Mouse (Mus musculus) C2C12 (cell line): Measurements from ENCODE around the gene Klhdc10. TPM values are rescaled to one million over a fixed set of nuclear protein-coding genes. Genes with fewer than 3 reads are reported as not detected.

ENCODE experiments used
- H3K27me3 ChIP-seq: one replicate; pipeline ENCODE4 v1.6.1; 2011; ENCODE audit not compliant: control insufficient read depth, insufficient read depth, insufficient read length
- H3K36me3 ChIP-seq: one replicate; pipeline ENCODE4 v1.6.1; 2011; ENCODE audit not compliant: control insufficient read depth, insufficient read depth
- H3K4me3 ChIP-seq: one replicate; pipeline ENCODE4 v1.5.1; 2011; ENCODE audit warnings: mild to moderate bottlenecking, control low read depth; ENCODE audit not compliant: poor library complexity, insufficient read depth, severe bottlenecking
- H3K79me2 ChIP-seq: one replicate; pipeline ENCODE4 v1.6.1; 2011; ENCODE audit not compliant: control insufficient read depth, insufficient read depth
- H3K79me3 ChIP-seq: one replicate; pipeline ENCODE4 v1.6.1; 2011; ENCODE audit warnings: low read depth, control low read depth
- H3ac ChIP-seq: one replicate; pipeline ENCODE3; 2011; ENCODE audit warnings: low read depth; ENCODE audit not compliant: control insufficient read depth, insufficient read length
- CEBPB ChIP-seq: IDR thresholded peaks from one replicate; pipeline ENCODE4 v1.6.1; 2011; ENCODE audit warnings: low read depth, mild to moderate bottlenecking, control low read depth, moderate library complexity
- CTCF ChIP-seq: IDR thresholded peaks from one replicate; pipeline ENCODE4 v1.5.1; 2011; ENCODE audit not compliant: control insufficient read depth, insufficient read depth, insufficient read length
- FOSL1 ChIP-seq: IDR thresholded peaks from one replicate; pipeline ENCODE4 v1.8.0; 2011; ENCODE audit warnings: mild to moderate bottlenecking, low read length; ENCODE audit not compliant: poor library complexity, insufficient read depth, severe bottlenecking
- MAX ChIP-seq: IDR thresholded peaks from one replicate; pipeline ENCODE4 v1.6.1; 2011; ENCODE audit warnings: mild to moderate bottlenecking, control low read depth
- MYOD1 ChIP-seq: IDR thresholded peaks from one replicate; pipeline ENCODE4 v1.6.1; 2011; ENCODE audit warnings: low read depth; ENCODE audit not compliant: control insufficient read depth, insufficient read length
- MYOG ChIP-seq: IDR thresholded peaks from one replicate; pipeline ENCODE4 v1.6.1; 2011; ENCODE audit not compliant: control insufficient read depth, insufficient read length; ENCODE audit errors: extremely low read depth
- USF1 ChIP-seq: IDR thresholded peaks from one replicate; pipeline ENCODE4 v1.6.1; 2011; ENCODE audit warnings: low read depth, mild to moderate bottlenecking, control low read depth, moderate library complexity
- polyA plus RNA-seq: library from polyadenylated mRNA; unstranded; fragments of >200 nt; fragmentation: generic; extraction: Trizol; gene quantifications from one replicate; pipeline ENCODE4 v1.2.1, GENCODE M21; 2012; ENCODE audit warnings: missing spikeins

The Klhdc10 gene
- polyA plus RNA-seq, 1 experiment, result 33.9 TPM

GRCm38 (mm10) chr6:30356680-30357079 lies 45.0 kb upstream of the Klhdc10 start:
- no peaks in the 10 kb centered on the region for H3K79me2 ChIP-seq
- no peak for TF ChIP-seq MAX
- no peak for TF ChIP-seq CTCF
- TF ChIP-seq MYOG, result no peak
- no peak for TF ChIP-seq CEBPB
- TF ChIP-seq MYOD1, result no peak
- TF ChIP-seq FOSL1, result no peak
- no peak for TF ChIP-seq USF1
- no peak overlapping the region for H3K4me3 ChIP-seq
- H3K27me3 ChIP-seq, result no peaks in the 10 kb centered on the region
- no peaks in the 10 kb centered on the region for H3K79me3 ChIP-seq
- H3ac ChIP-seq, result no peak overlapping the region
- no peaks in the 10 kb centered on the region for H3K36me3 ChIP-seq

DNA sequence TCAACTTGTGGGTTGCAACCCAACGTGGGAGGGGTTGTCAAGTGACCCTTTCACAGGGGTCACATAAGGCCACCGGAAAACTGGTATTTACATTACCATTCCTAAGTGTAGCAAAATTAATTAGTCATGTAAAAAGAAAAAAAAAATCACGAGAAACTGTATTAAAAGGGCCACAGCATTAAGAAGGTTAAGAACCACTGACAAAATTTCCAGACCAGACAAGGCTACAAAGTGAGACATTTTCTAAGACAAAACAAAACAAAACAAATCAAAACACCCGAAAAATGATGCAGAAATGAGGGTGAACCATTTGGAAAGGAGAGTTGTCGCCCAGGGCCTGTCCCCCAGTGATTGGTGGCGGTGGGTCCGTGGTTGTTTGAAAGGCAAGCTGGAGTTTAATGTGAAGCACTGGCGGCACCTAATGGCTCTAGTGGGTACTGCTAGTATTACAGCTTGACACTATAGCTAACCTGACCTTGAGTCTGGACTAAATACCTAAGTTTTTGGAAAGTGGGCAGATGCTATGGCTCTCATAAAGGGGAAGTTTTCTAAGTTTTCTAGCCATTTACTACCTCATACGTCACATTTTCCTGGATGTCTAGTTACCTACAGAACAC lies 44.0 kb upstream of the Klhdc10 start:
- H3K79me2 ChIP-seq, result no peaks in the 10 kb centered on the region
- no peak overlapping the region for H3ac ChIP-seq
- peak; percentile 74 for TF ChIP-seq CTCF
- TF ChIP-seq CEBPB, result no peak
- no peak overlapping the region for H3K4me3 ChIP-seq
- H3K36me3 ChIP-seq, result no peaks in the 10 kb centered on the region
- no peaks in the 10 kb centered on the region for H3K79me3 ChIP-seq
- no peaks in the 10 kb centered on the region for H3K27me3 ChIP-seq

GRCm38 (mm10) chr6:30359762-30360509 lies 41.7 kb upstream of the Klhdc10 start:
- TF ChIP-seq MYOD1, result no peak
- no peak for TF ChIP-seq MYOG
- no peak for TF ChIP-seq MAX
- TF ChIP-seq FOSL1, result no peak
- no peak for TF ChIP-seq CEBPB
- no peak for TF ChIP-seq USF1
- no peak for TF ChIP-seq CTCF
- Histone ChIP-seq H3K79me3 (no peaks in the 10 kb centered on the region), H3ac (no peak overlapping the region), H3K79me2 (no peaks in the 10 kb centered on the region), H3K4me3 (no peak overlapping the region), H3K36me3 (peaks cover 13% of the 10 kb centered on the region), H3K27me3 (no peaks in the 10 kb centered on the region)

GRCm38 (mm10) chr6:30363808-30364207 lies 37.9 kb upstream of the Klhdc10 start:
- TF ChIP-seq MYOD1 (no peak), USF1 (peak; percentile 61)
- Histone ChIP-seq H3K4me3 (no peak overlapping the region), H3K79me3 (no peaks in the 10 kb centered on the region), H3K36me3 (peaks cover 39% of the 10 kb centered on the region), H3K79me2 (no peaks in the 10 kb centered on the region), H3ac (no peak overlapping the region), H3K27me3 (no peaks in the 10 kb centered on the region)

GRCm38 (mm10) chr6:30369291-30369690 lies 32.4 kb upstream of the Klhdc10 start:
- no peak for TF ChIP-seq USF1
- no peak for TF ChIP-seq MYOG
- no peak for TF ChIP-seq MYOD1
- no peak for TF ChIP-seq FOSL1
- TF ChIP-seq CTCF, result no peak
- TF ChIP-seq CEBPB, result no peak
- TF ChIP-seq MAX, result no peak
- Histone ChIP-seq H3K4me3 (no peak overlapping the region), H3K79me3 (no peaks in the 10 kb centered on the region), H3K36me3 (peaks cover 80% of the 10 kb centered on the region), H3K79me2 (no peaks in the 10 kb centered on the region), H3K27me3 (no peaks in the 10 kb centered on the region), H3ac (no peak overlapping the region)

DNA sequence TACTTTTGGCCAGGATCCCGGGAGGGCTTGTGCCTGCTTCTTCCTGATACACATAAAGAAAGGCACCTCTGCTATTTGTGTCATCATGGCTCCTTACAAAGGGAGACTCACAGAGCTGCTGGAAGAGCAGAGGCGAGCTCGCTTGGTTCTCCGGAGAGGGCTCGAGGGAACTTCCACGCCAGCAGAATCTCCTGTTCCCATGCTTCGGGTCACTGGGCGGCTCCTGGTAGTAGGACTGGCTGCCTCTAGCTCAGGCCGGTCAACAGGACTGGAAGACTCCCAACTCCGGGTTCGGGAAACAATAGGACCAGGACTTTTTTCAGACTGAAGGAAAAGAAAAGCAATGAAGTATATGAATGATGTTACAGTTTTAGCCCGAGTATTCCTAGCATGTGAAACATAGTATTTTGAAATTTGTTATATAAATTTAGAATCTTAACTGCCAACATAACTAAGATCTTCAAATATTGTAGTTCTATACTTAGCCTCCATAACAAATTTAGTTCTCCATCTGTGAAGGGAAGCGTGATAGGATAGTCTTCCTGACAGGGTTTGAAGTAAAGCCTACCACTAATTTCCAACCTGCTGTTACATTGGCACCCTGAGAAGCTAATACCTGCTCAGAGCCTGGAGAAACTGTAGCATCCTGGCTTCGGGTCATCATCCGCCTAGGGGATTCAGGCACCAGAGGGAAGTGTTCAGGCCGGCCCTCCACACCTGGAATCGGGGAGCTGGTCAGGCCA lies 28.9 kb upstream of the Klhdc10 start:
- H3K36me3 ChIP-seq, result peaks cover 74% of the 10 kb centered on the region
- H3K79me2 ChIP-seq, result no peaks in the 10 kb centered on the region
- H3K4me3 ChIP-seq, result no peak overlapping the region
- H3K79me3 ChIP-seq, result no peaks in the 10 kb centered on the region
- TF ChIP-seq CTCF (no peak), USF1 (no peak), CEBPB (no peak), FOSL1 (no peak), MYOG (no peak), MAX (no peak), MYOD1 (no peak)
- H3ac ChIP-seq, result no peak overlapping the region
- no peaks in the 10 kb centered on the region for H3K27me3 ChIP-seq
